Mouse (Mus musculus): Measurements from ENCODE around the gene Gm10322.

Gm10322 gene

DNA sequence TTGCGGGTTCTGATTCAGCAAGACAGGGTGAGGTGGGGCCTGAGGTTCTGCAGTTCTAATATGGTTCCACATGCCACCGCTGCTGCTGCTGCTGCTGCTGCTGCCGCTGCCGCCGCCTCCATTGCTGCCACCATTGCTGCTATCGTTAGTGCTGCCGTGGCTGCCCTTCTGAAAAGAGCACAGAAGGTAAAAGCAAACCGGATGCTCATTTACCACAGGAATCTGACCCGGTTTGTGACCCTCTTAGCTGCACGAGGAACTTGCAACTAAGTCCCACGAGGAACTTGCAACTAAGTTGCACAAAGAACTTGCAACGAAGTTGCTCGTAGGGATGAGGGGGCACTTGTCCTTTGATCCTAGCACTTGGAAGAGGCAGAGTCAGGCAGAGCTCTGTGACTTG, 40.9 kb downstream of the Gm10322 start:
- DNase-seq (ENCODE audit: low read depth, low spot score) = no peak

DNA sequence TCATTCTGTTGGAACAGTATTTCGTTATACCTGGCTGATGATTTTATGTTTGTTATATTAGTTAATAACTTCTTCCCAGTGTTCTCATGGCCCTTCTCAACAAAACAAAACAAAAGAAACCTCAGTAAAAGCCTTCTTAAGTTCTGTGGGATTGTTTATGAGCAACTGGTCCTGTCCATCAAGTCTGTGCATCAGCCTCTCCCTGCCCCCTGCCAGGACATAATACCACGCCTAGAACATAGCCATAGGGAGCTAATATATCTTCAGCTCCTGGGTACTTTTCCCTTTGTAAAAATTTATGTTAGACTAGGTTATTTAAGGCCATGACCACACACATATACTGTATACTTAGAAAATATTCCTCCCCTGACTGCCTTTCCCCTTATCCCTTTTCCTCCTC, 48.9 kb downstream of the Gm10322 start:
- no peak for DNase-seq (ENCODE audit: low read depth, low spot score)

DNA sequence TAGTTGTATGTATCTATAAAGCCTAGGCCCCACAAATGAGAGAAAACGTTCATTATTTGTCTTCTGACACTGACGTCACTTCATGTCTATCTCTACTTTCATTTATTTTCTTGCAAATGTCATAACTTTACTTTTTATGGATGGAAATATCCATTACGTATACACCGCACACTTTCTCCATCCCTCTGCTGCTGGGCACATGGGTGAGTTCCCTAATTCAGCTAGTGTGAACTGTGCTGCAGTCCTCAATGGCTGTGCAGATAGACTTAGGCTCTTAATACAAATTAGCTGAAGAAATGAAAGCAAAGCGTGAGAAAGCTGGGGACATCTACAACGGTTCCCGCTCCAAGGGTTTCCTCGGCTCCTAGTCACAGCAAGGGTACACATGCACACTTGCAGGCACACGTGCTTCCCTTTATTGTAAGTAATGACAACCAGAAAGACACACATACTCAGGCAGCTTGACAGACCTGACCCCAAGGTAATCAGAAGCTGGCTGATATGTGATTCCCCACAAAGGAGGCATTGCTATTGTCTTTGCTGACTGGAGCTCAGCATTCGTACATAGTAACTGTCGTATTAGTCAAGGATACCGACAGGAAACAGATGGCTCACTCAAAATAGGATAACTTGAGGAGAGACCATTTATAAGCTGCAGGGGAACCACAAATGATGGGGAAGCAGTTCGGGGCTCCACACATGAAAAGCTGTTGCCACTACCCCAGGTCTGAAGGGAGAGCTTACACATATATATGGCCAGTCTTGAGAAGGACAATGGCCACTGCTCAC, 49.8 kb downstream of the Gm10322 start:
- DNase-seq (ENCODE audit: low read depth, low spot score) = no peak
